Mouse (Mus musculus): ENCODE measurements at regions not wholly inside any gene's neighbourhood (a gene's known extent, or its start where the extent isn't known, plus 50 kb on each side); places are given as distances from the start of the nearest gene placed in this dataset.

- H3K4me3 ChIP-seq = no peak overlapping the region
- H3K27ac ChIP-seq (replicated peaks) = no peak overlapping the region
- no peaks in the 10 kb centered on the region for H3K36me3 ChIP-seq
- peaks cover 2% of the 10 kb centered on the region; the same call in 1 of the 2 replicates for H3K9me3 ChIP-seq
- ATAC-seq (ENCODE audit: low FRiP score, low read depth) = no peak
- 87% methylated on average over 3 of the region's 3 CpGs for WGBS
- no peaks in the 10 kb centered on the region for H3K27me3 ChIP-seq
- no peak overlapping the region for H3K4me2 ChIP-seq (replicated peaks)
- no peak overlapping the region for H3K9ac ChIP-seq (replicated peaks)
- no peaks in the 10 kb centered on the region for H3K4me1 ChIP-seq
Measured at GRCm38 (mm10) chr7:75923951-75924467, 75.9 kb downstream of the Klhl25 start.

- H3K4me1 ChIP-seq = no peaks in the 10 kb centered on the region
- H3K36me3 ChIP-seq = no peaks in the 10 kb centered on the region
- peaks cover 4% of the 10 kb centered on the region; the same call in 1 of the 2 replicates for H3K9me3 ChIP-seq
- H3K27ac ChIP-seq (replicated peaks) = no peak overlapping the region
- H3K4me2 ChIP-seq (replicated peaks) = no peak overlapping the region
- H3K27me3 ChIP-seq = no peaks in the 10 kb centered on the region
- ATAC-seq (ENCODE audit: low FRiP score, low read depth) = peak; percentile 77
- H3K9ac ChIP-seq (replicated peaks) = no peak overlapping the region
- 35% methylated on average over 4 of the region's 4 CpGs for WGBS
- H3K4me3 ChIP-seq = no peak overlapping the region
Measured at GRCm38 (mm10) chr7:75927537-75927936, 79.4 kb downstream of the Klhl25 start.

GRCm38 (mm10) chr7:75943844-75944243 is 95.7 kb downstream of the Klhl25 start:
- ATAC-seq (ENCODE audit: low FRiP score, low read depth) = no peak
- Histone ChIP-seq H3K4me3 (no peak overlapping the region), H3K27me3 (no peaks in the 10 kb centered on the region), H3K9ac (replicated peaks) (no peak overlapping the region), H3K4me2 (replicated peaks) (no peak overlapping the region), H3K27ac (replicated peaks) (no peak overlapping the region), H3K36me3 (no peaks in the 10 kb centered on the region), H3K4me1 (peaks cover 6% of the 10 kb centered on the region; the same call in 1 of the 2 replicates), H3K9me3 (no peaks in the 10 kb centered on the region)
- WGBS = 28% methylated on average over 3 of the region's 3 CpGs

- Histone ChIP-seq H3K27me3 (no peaks in the 10 kb centered on the region), H3K9me3 (no peaks in the 10 kb centered on the region), H3K4me1 (no peaks in the 10 kb centered on the region), H3K4me2 (replicated peaks) (no peak overlapping the region), H3K36me3 (no peaks in the 10 kb centered on the region), H3K4me3 (no peak overlapping the region), H3K9ac (replicated peaks) (no peak overlapping the region), H3K27ac (replicated peaks) (no peak overlapping the region)
- ATAC-seq (ENCODE audit: low FRiP score, low read depth) = no peak
- whole genome bisulfite sequencing = 76% methylated on average over 9 of the region's 9 CpGs
Measured at GRCm38 (mm10) chr7:75955671-75956070, 107.6 kb downstream of the Klhl25 start.

GRCm38 (mm10) chr7:75957366-75957765 is 109.3 kb downstream of the Klhl25 start:
- H3K9me3 ChIP-seq = no peaks in the 10 kb centered on the region
- ATAC-seq (ENCODE audit: low FRiP score, low read depth) = no peak
- no peak overlapping the region for H3K4me3 ChIP-seq
- H3K36me3 ChIP-seq = no peaks in the 10 kb centered on the region
- H3K27me3 ChIP-seq = no peaks in the 10 kb centered on the region
- 87% methylated on average over 5 of the region's 5 CpGs for WGBS
- no peak overlapping the region for H3K4me2 ChIP-seq (replicated peaks)
- no peak overlapping the region for H3K27ac ChIP-seq (replicated peaks)
- H3K9ac ChIP-seq (replicated peaks) = no peak overlapping the region
- no peaks in the 10 kb centered on the region for H3K4me1 ChIP-seq

GRCm38 (mm10) chr7:75959903-75960620 is 112.0 kb downstream of the Klhl25 start:
- H3K4me3 ChIP-seq = no peak overlapping the region
- H3K9me3 ChIP-seq = no peaks in the 10 kb centered on the region
- H3K27me3 ChIP-seq = no peaks in the 10 kb centered on the region
- no peak for ATAC-seq (ENCODE audit: low FRiP score, low read depth)
- H3K36me3 ChIP-seq = no peaks in the 10 kb centered on the region
- no peak overlapping the region for H3K4me2 ChIP-seq (replicated peaks)
- WGBS = 86% methylated on average over 14 of the region's 14 CpGs
- no peak overlapping the region for H3K9ac ChIP-seq (replicated peaks)
- H3K27ac ChIP-seq (replicated peaks) = no peak overlapping the region
- H3K4me1 ChIP-seq = no peaks in the 10 kb centered on the region

GRCm38 (mm10) chr7:75968177-75968576 is 120.1 kb downstream of the Klhl25 start:
- 90% methylated on average over 5 of the region's 5 CpGs for WGBS
- ATAC-seq (ENCODE audit: low FRiP score, low read depth) = no peak
- Histone ChIP-seq H3K27me3 (no peaks in the 10 kb centered on the region), H3K4me3 (no peak overlapping the region), H3K27ac (replicated peaks) (no peak overlapping the region), H3K4me2 (replicated peaks) (no peak overlapping the region), H3K36me3 (no peaks in the 10 kb centered on the region), H3K9me3 (no peaks in the 10 kb centered on the region), H3K9ac (replicated peaks) (no peak overlapping the region), H3K4me1 (no peaks in the 10 kb centered on the region)

- Histone ChIP-seq H3K4me3 (no peak overlapping the region), H3K27me3 (no peaks in the 10 kb centered on the region), H3K9ac (replicated peaks) (no peak overlapping the region), H3K36me3 (no peaks in the 10 kb centered on the region), H3K27ac (replicated peaks) (no peak overlapping the region), H3K9me3 (no peaks in the 10 kb centered on the region), H3K4me2 (replicated peaks) (no peak overlapping the region), H3K4me1 (no peaks in the 10 kb centered on the region)
- WGBS = 88% methylated on average over 7 of the region's 7 CpGs
- ATAC-seq (ENCODE audit: low FRiP score, low read depth) = no peak
Measured at GRCm38 (mm10) chr7:75970914-75971313, 122.8 kb downstream of the Klhl25 start.

GRCm38 (mm10) chr7:75971706-75972105 is 123.6 kb downstream of the Klhl25 start:
- no peaks in the 10 kb centered on the region for H3K27me3 ChIP-seq
- ATAC-seq (ENCODE audit: low FRiP score, low read depth) = no peak
- H3K9me3 ChIP-seq = no peaks in the 10 kb centered on the region
- no peak overlapping the region for H3K4me2 ChIP-seq (replicated peaks)
- H3K4me3 ChIP-seq = no peak overlapping the region
- WGBS = 94% methylated on average over 3 of the region's 3 CpGs
- no peak overlapping the region for H3K27ac ChIP-seq (replicated peaks)
- H3K4me1 ChIP-seq = no peaks in the 10 kb centered on the region
- H3K9ac ChIP-seq (replicated peaks) = no peak overlapping the region
- H3K36me3 ChIP-seq = no peaks in the 10 kb centered on the region

GRCm38 (mm10) chr7:75981560-75981959 is 133.4 kb downstream of the Klhl25 start:
- peaks cover 12% of the 10 kb centered on the region for H3K4me1 ChIP-seq
- no peak for ATAC-seq (ENCODE audit: low FRiP score, low read depth)
- peaks cover 13% of the 10 kb centered on the region for H3K27me3 ChIP-seq
- no peak overlapping the region for H3K9ac ChIP-seq (replicated peaks)
- H3K27ac ChIP-seq (replicated peaks) = no peak overlapping the region
- H3K4me3 ChIP-seq = no peak overlapping the region
- no peaks in the 10 kb centered on the region for H3K36me3 ChIP-seq
- 84% methylated on average over 5 of the region's 5 CpGs for WGBS
- 0 out of 2 replicates have a peak, but pooled peaks cover 2% of the 10 kb centered on the region for H3K9me3 ChIP-seq
- H3K4me2 ChIP-seq (replicated peaks) = no peak overlapping the region

GRCm38 (mm10) chr7:75983029-75983808 is 135.1 kb downstream of the Klhl25 start:
- Histone ChIP-seq H3K27me3 (peaks cover 13% of the 10 kb centered on the region), H3K4me1 (peaks cover 12% of the 10 kb centered on the region), H3K36me3 (no peaks in the 10 kb centered on the region), H3K4me3 (peak overlapping the region; percentile 18), H3K9me3 (0 out of 2 replicates have a peak, but pooled peaks cover 2% of the 10 kb centered on the region), H3K4me2 (replicated peaks) (peak overlapping the region; percentile 51), H3K9ac (replicated peaks) (no peak overlapping the region), H3K27ac (replicated peaks) (0 out of 2 replicates have a peak overlapping the region, but pooled peaks have one; percentile 35)
- peak; percentile 88 for ATAC-seq (ENCODE audit: low FRiP score, low read depth)
- 9% methylated on average over 22 of the region's 23 CpGs for WGBS

- Histone ChIP-seq H3K36me3 (no peaks in the 10 kb centered on the region), H3K27me3 (peaks cover 13% of the 10 kb centered on the region), H3K4me1 (peaks cover 12% of the 10 kb centered on the region), H3K4me2 (replicated peaks) (peak overlapping the region; percentile 51), H3K9ac (replicated peaks) (no peak overlapping the region), H3K4me3 (peak overlapping the region; percentile 18), H3K27ac (replicated peaks) (0 out of 2 replicates have a peak overlapping the region, but pooled peaks have one; percentile 25), H3K9me3 (0 out of 2 replicates have a peak, but pooled peaks cover 2% of the 10 kb centered on the region)
- WGBS = 25% methylated on average over 7 of the region's 7 CpGs
- no peak for ATAC-seq (ENCODE audit: low FRiP score, low read depth)
Measured at GRCm38 (mm10) chr7:75983809-75984171, 135.7 kb downstream of the Klhl25 start.
